Mouse (Mus musculus) right cerebral cortex, postnatal 25 days (tissue): ENCODE measurements around the gene Pabpn1.
A peak's percentile ranks its signal among the peaks of the same experiment; 100 is the strongest.

Source experiments
- DNase-seq: peaks from one replicate; pipeline ENCODE4 v3.0.0; 2022

The Pabpn1 gene

DNA sequence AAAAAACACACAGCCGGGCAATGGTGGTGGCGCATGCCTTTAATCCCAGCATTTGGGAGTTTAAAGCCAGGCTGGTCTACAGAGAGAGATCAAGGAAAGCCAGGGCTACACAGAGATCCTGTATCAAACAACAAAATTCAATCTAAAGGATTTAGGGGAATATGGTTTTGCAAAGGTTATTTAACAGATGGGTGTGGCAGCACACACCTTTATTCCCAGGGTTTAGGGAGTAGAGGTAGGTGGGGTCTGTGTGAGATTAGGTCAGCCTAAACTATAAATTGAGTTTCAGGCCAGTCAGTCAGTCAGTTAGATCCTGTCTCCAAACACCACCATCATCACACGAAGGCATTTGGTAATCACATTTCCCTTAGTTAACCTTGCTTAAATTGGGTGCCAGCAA lies at the start of gene Pabpn1:
TSS of gene Pabpn1 (plus strand) at position 301 of the 400 bp plus-strand sequence.
- DNase-seq: no peak

DNA sequence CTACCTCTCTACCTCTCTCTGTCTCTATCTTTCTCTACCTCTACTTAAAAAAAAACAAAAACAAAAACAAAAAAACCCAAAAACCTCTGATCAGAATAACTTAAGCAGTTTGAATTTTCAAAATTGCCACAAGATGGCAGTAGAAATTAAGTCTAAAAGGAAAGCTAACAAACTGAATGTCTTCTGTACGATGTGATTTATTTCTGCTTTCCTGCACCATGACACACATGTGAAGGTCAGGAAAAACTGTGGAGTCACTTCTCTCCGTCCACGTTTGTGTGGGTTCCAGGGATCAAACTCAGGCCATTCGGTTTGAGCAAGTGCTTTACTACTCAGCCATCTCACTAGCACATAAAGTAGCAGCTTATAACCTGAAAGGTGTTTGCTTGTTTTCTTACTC lies 48.8 kb upstream of the Pabpn1 start:
- peak; percentile 7 for DNase-seq

- no peak for DNase-seq
These were observed 36.6 kb upstream of the Pabpn1 start for GRCm38 (mm10) chr14:54855726-54856125.

GRCm38 (mm10) chr14:54856703-54857102 lies 35.6 kb upstream of the Pabpn1 start:
- no peak for DNase-seq

- DNase-seq: no peak
These were observed 34.4 kb upstream of the Pabpn1 start for GRCm38 (mm10) chr14:54857891-54858290.

GRCm38 (mm10) chr14:54860511-54860910 lies 31.8 kb upstream of the Pabpn1 start:
- no peak for DNase-seq

- DNase-seq: peak; percentile 93
These were observed 28.6 kb upstream of the Pabpn1 start for GRCm38 (mm10) chr14:54863501-54864312.

- no peak for DNase-seq
These were observed 27.8 kb upstream of the Pabpn1 start for GRCm38 (mm10) chr14:54864313-54865036.

- no peak for DNase-seq
These were observed 26.7 kb upstream of the Pabpn1 start for GRCm38 (mm10) chr14:54865626-54866025.

GRCm38 (mm10) chr14:54866268-54866667 lies 26.0 kb upstream of the Pabpn1 start:
- no peak for DNase-seq

GRCm38 (mm10) chr14:54866936-54867335 lies 25.4 kb upstream of the Pabpn1 start:
- DNase-seq: no peak

DNA sequence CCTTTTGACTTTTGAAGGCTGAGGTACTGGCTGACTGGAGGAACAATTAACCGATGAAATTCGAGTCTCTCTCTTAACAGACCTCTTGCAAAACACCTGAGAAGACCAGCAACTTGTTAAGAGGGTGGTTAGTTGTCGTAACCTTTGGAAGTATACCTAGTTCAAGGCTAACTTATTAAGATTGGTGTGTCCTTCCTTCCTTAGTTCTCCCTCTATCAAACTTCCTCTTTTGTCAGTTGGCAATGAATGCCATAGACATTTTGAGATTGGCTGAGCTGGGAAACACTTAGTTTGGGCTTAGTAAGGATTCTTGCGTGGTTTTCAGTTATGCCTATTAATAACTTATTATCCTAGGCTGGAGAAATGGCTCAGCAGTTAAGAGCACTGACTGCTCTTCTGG lies 24.3 kb upstream of the Pabpn1 start:
- DNase-seq: no peak

DNA sequence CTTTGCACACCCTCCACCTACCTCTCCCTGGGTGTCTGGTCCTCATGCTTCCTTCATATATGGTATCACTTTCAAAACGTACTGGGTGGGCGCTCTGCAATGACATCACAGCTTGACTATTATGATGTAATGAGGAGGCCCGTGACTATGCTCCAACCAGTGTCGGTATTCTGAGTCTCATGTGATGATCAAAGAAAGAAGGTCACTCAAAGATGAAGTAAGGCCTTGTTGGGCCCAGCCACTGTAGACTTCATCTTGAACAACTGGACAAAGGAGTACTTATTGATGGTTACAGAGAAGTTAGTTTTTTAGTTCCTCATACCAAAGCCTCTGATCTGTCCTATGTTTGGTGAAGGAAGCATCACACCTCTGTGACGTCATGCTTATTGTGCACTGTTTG lies 21.4 kb upstream of the Pabpn1 start, which contains the start of gene Homez:
TSS of gene Homez (minus strand) at position 101 of the 400 bp plus-strand sequence.
- no peak for DNase-seq

- DNase-seq: no peak
These were observed 18.1 kb upstream of the Pabpn1 start for GRCm38 (mm10) chr14:54874165-54874564.

DNA sequence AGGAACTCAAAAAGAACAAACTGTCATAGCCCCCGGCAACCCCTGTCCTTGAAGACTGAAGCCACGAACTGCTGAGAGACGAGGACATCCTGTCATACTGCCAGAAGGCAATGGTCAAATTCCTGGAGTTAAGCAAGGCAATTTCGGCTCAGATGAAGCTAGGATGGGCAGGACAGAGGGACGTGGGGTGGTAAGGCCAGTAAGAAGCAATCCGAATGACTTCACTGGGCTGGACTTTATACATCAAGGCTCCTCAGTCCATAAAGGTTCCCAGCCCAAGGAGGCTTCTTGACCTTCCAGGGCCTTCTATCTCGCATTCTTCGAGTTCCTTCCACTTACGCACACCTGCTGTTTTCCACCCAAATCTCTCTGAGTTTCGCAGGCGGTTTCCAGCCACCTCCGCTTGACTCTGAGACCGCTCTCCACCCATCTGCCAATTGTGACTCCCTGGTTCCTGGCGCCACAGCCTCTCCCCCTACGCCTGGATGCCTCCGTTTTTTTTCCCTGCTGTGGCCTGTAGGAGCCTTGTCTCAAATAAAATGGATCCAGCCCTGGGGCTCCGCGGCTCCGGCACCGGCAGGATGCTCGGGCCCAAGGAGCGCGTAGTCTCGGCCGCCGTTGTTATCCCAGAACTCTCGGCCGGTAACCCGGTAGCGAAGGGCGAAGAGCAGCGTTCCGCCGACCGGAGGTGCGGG lies 16.3 kb upstream of the Pabpn1 start:
- no peak for DNase-seq

DNA sequence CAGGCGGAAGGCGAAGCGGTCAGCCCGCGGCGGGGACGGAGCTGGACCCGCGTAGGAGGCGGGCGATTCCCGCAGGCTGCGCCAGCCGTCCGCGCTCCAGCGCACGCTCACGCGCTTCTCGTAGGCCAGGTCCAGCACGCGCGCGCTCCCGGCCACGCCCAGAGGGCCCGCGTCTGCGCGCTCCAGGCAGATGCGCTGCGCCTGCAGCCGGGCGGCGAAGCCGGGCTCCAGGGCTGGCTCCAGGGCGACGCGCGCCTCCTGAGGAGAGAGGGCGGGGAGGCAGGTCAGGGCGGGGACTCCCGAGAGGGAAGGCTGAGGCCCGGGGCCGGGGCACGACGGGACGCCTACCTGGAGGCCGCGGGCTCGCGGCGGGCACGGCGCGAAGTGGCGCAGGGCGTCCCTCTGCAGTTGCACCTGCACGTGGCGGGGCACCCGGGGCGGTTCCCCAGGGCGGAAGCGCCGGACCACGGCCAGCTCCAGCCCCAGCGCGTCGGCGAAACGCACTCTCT lies 15.7 kb upstream of the Pabpn1 start:
- DNase-seq: peak; percentile 94

DNA sequence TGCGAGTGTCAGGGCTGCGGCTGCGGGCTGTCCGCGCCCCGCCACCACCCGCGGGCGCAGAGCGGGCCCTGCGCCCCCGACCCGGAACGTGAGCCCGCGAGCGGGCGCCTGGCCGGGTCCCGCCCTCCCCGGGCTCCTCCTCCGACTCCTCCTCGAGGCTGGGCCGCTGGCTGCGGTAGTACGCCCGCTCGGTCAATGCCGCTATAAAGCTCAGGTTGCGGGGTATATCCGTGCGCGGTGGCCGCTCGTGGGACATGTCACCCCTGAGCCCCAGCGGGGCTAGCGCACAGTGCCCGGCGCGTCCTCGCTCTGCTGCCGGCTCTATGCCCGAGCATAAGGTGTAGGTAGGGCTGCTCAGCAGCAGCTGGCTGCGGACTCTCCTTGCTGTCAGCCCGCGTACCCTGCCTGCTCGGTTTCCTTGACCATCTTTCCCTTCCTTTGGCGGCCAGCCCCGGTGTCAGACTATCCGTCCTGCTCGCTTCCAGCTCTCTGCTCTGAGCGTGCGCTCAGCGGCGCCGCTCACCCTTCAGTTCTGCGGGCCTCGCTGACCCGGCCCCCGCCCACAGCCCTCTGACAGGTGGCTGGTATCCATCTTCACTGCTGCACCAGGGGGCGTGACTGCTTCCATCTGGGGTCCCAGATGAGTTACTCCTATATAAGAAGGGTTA lies 15.1 kb upstream of the Pabpn1 start, which contains the start of gene Ppp1r3e:
TSS of gene Ppp1r3e (minus strand) at position 503 of the 668 bp plus-strand sequence.
- DNase-seq: peak; percentile 79

DNA sequence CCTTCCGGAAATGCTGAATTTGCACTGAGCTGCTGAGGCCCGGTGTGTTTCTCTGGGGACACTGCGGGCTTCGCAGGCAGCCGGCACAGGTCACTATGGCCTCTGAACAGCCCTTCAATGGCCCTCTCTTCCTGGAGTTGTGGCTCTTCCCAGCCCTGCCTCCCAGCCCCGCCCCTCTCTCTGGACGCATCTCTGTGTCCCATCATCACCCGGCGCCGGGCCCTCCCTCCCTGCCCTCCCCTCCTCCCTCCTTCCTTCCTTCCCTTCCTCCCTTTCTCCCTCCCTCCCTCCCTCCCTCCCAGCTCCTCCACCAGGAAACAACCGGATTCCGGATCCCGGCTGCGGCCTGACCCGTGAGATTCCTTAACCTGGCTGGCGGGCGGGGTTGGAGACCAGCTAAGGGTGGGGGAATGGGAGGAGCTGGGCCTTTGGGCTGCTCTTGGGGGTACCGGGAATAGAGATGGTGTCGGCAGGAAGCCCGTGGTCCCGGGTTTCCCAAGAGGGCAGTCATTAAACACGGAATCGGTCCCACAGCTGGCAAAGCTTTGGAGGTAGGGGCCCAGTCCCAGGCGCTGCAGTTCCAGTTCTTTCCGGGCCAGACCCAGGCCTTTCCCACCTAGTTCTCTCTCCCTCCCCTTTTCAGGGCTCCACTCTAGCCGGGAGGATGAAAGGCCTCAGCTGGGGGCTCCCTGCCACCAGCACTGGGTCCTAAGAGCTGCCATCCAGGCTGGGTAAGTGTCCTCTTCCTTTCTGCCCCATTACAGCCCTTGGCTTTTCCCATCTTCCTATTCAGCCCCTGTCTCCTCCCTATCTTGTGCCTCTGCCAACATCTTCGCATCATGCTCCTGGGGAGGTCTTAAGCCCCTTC lies 8.9 kb upstream of the Pabpn1 start, which contains the start of the genes Bcl2l2 and Gm20521:
TSS of gene Bcl2l2 (plus strand) at position 224 of the 868 bp plus-strand sequence.
TSS of gene Gm20521 (plus strand) at position 288 of the 868 bp plus-strand sequence.
- DNase-seq: peak; percentile 70

DNA sequence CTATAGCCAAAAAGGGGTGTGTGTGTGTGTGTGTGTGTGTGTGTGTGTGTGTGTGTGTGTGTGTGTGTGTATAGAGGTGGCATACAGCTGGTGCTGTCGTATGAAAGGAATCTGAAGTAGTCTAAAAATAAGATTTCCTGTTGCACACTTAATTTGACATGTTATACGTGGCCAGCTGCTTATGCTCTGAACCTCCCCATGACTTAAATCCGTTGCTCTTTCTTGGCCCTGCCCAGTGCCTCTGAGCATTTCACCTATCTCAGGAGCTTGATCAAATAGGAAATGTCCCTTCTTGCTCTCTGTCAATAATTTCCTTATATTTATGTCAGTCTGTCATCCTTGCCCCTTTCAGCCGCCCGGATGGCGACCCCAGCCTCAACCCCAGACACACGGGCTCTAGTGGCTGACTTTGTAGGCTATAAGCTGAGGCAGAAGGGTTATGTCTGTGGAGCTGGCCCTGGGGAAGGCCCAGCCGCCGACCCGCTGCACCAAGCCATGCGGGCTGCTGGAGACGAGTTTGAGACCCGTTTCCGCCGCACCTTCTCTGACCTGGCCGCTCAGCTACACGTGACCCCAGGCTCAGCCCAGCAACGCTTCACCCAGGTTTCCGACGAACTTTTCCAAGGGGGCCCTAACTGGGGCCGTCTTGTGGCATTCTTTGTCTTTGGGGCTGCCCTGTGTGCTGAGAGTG lies 8.1 kb upstream of the Pabpn1 start:
- no peak for DNase-seq

DNA sequence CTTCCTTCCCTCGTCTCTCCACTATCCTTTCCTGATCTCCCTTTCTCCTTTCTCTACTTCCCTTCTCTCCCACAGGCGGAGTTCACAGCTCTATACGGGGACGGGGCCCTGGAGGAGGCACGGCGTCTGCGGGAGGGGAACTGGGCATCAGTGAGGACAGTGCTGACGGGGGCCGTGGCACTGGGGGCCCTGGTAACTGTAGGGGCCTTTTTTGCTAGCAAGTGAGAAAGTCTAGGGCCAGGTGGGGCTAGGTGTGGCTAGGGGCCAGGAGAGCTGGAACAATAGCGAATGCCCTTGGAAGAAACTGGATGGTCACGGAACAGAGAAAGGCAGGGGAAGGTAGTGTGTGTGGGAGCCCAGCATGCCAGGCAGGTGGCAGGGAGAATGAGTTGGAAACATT lies 7.0 kb upstream of the Pabpn1 start:
- no peak for DNase-seq
